Mouse (Mus musculus) WW6 (cell line): Measurements from ENCODE around the gene Kif9.

Experiments
- DNase-seq: peaks from one replicate; pipeline ENCODE4 v3.0.0-alpha.2; 2013; ENCODE audit warnings: low read depth, low spot score

Kif9 gene

GRCm38 (mm10) chr9:110476124-110477091 lies at the start of gene Kif9, which contains the start of gene Klhl18:
Gene Kif9, plus strand, starts transcription at chr9:110476958.
Gene Klhl18, minus strand, starts transcription at chr9:110476694.
- peak; percentile 75 for DNase-seq

GRCm38 (mm10) chr9:110431241-110431640 lies 45.5 kb upstream of the Kif9 start:
- no peak for DNase-seq

GRCm38 (mm10) chr9:110433045-110433444 lies 43.7 kb upstream of the Kif9 start:
- no peak for DNase-seq

GRCm38 (mm10) chr9:110436041-110436440 lies 40.7 kb upstream of the Kif9 start:
- no peak for DNase-seq

GRCm38 (mm10) chr9:110440049-110440448 lies 36.7 kb upstream of the Kif9 start:
- no peak for DNase-seq

- no peak for DNase-seq
Measured at GRCm38 (mm10) chr9:110440559-110440958, 36.2 kb upstream of the Kif9 start.

- DNase-seq: no peak
Measured at GRCm38 (mm10) chr9:110448356-110448755, 28.4 kb upstream of the Kif9 start.

- DNase-seq: peak; percentile 22
Measured at GRCm38 (mm10) chr9:110448857-110449617, 27.7 kb upstream of the Kif9 start.

GRCm38 (mm10) chr9:110452523-110452922 lies 24.2 kb upstream of the Kif9 start:
- DNase-seq: no peak

GRCm38 (mm10) chr9:110457926-110458325 lies 18.8 kb upstream of the Kif9 start:
- no peak for DNase-seq

- DNase-seq: no peak
Measured at GRCm38 (mm10) chr9:110459145-110459727, 17.5 kb upstream of the Kif9 start.

- DNase-seq: no peak
Measured at GRCm38 (mm10) chr9:110460884-110461815, 15.6 kb upstream of the Kif9 start.

- DNase-seq: no peak
Measured at GRCm38 (mm10) chr9:110462321-110462720, 14.4 kb upstream of the Kif9 start.

GRCm38 (mm10) chr9:110463983-110464591 lies 12.7 kb upstream of the Kif9 start:
- DNase-seq: no peak

- no peak for DNase-seq
Measured at GRCm38 (mm10) chr9:110465336-110465735, 11.4 kb upstream of the Kif9 start.

GRCm38 (mm10) chr9:110466179-110466578 lies 10.6 kb upstream of the Kif9 start:
- DNase-seq: no peak

- no peak for DNase-seq
Measured at GRCm38 (mm10) chr9:110477951-110478350, 1.2 kb downstream of the Kif9 start.

GRCm38 (mm10) chr9:110478639-110479038 lies 1.9 kb downstream of the Kif9 start:
- DNase-seq: no peak

GRCm38 (mm10) chr9:110488841-110489240 lies 12.1 kb downstream of the Kif9 start:
- no peak for DNase-seq

GRCm38 (mm10) chr9:110490913-110491312 lies 14.2 kb downstream of the Kif9 start:
- no peak for DNase-seq
